Mouse (Mus musculus): ENCODE results near the gene Pde1b.

Pde1b gene

DNA sequence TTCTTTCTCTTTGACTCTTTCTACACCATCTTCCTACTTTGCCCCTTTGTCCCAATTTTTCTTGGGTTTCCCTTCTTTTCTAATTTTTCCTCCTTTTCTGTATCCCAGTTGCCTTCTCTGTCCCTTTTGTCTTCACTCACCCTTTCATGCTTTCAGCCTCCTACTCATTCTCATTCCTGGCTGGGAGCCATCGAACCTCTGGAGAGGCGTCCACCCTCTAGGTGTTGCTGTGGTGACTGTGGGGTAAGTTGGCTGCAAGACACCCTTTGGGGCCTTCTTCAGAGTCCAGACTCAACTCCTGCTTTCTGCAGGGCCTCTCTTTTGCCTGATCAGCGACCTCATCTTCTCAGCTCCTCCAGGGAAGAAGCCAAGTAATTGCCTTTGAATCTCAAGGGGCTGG lies 6.5 kb downstream of the Pde1b start:
- DNase-seq (ENCODE audit: low spot score), result no peak

DNA sequence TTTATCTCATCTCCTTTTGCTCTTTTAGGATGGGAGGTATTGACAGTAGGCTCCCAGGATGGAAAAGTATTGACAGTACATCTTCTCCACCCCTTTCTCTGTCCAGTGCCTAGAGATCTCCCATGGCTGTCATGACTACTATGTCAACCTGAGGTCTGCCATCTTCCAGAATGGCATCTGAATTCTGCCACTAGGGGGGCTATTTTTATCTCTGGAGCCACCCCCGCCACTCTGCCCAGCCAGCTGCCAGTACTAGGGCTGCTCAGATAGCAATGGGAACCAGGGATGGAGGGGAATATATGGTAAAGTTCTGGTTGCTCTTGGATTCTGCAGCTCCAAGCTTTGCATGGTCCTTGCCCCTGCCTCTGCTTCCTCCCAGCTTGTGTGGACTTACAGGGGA lies 8.8 kb downstream of the Pde1b start:
- no peak for DNase-seq (ENCODE audit: low spot score)

DNA sequence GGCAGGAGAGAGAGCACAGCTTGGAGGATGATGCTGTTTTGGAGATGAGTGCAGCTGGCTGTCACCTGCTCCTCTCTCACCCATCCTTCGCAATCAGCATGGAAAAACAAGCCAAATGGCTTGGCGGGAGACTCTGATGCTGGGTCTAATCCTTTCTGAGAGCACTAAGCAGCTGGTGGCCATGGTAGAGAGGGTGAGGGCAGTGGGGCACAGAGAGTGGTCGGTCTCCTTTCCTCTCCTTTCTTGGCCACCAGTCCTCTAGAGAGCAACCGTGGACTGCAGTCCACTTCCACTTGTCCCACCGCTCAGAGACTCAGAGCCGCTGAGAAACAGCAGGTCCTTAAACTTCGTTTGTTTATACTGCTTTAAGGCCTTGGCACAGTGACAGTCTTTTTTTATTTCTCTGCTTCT lies 10.8 kb downstream of the Pde1b start:
- no peak for DNase-seq (ENCODE audit: low spot score)

DNA sequence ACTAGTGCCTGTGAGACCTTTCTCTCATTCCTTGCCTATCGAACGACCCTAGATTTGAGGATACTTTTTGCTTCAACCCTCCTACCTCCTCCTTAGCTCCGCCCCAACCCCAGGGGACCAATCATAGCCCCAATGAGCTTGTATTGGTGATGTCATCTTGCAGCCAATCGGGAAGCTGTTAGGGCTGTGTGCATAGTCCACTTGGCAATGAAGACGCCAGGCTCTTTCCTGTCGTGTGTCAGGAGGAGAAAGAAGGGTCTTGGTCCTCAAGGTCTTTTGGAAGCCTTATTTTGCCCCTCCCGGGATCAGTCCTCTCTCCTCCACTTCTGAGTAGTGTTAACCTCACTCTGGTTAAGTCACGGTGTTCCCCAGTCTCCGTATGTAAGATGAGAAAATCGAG lies 11.3 kb downstream of the Pde1b start:
- DNase-seq (ENCODE audit: low spot score), result peak; percentile 60

DNA sequence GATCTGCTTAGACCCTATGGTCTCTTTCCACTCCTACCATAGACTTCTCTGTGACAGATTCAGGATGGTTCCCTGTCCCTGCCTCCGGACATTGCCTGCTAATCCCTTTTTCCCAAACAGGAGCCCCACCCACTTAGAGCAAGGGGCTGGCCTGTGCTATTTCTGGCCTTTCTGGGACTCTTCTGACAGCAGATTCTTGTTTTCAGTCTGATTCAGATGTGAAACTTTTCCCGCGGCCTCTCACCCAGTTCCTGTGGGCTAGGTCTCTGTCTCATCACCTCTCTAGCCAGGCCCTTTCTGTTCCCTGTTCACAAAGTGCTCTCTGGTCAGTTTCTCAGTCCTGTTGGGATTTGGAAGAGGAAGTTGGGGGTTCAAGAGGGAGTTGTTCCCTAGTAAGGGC lies 12.1 kb downstream of the Pde1b start:
- DNase-seq (ENCODE audit: low spot score), result no peak

DNA sequence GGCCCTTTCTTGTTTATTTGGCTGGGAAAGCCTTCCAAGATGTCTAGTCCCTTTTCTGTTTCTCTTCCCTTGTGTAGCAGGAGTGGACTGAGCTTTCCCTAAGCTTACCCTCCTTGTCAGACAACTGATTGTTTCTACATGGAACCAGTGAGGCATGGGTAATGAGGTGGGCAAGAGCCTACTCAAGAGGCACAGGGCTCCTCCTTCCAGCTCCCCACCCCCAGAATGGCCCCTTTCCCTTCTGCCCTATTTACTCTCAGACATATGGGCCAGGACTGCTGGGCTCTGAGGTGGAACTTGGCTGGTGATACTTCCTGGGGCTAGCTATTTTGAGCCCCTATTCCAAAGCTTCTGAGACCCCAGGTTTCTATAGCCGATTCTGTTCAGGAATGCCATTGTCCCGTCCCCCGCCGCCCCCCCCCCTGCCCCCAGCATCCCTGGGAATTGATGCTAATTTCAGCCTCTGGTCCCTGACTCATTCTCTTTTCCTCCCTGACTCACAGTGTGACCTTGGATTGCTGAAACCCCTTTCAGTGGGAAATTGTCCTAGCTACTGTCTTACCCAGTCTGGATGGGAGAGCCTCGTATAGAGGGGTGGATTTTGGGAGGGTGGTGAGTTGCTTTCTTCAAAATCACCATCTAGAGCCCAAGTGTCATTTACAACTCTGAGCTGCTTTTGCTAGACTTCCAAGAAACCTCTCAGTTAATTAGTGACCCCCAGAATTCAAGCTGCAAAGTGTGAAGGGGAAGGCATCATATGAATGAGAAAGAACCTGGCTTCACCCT lies 16.0 kb downstream of the Pde1b start:
- no peak for DNase-seq (ENCODE audit: low spot score)

DNA sequence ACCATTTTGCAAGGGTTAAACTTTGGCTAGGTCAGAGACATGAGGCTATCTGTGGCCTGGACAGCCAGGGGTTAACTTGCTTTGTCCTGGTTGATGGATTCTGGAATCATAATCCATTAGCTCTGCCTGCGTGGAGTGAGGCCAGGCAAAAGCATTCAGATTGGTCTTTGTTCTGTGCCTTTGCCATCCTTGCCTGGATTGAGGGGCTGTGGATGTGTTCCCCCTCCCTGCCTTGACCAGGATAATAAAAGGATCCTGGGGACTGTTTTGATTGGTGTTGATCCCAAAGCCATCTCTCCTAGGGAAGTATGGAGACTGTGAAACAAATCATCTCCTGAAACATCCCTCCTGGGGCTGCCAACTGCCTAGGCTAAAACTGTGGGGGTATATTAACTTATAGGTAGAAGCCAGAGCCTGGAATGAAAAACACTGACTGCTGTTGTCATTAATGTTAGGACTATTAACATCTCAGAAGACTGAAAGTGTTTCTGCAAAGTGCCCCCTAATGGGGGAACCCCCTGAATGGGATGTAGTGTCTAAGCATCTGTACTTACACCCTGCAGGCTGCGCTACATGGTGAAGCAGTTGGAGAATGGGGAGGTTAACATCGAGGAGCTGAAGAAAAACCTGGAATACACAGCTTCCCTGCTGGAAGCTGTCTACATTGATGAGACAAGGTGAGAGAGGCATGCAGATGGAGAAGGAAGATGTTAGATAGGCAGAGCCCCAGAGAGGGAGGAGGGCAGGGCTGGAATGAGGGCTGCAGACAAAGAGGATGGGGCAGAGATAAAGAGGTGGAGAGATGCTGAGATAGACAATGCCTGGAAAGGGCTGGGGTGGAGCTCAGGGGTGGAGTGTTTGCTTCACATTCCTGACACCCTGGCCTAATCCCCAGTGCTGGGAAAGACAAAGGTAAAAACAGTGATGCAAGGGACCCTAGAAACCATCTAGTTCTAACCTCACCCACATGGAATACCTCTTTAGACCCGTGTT lies 16.8 kb downstream of the Pde1b start:
- DNase-seq (ENCODE audit: low spot score), result no peak

DNA sequence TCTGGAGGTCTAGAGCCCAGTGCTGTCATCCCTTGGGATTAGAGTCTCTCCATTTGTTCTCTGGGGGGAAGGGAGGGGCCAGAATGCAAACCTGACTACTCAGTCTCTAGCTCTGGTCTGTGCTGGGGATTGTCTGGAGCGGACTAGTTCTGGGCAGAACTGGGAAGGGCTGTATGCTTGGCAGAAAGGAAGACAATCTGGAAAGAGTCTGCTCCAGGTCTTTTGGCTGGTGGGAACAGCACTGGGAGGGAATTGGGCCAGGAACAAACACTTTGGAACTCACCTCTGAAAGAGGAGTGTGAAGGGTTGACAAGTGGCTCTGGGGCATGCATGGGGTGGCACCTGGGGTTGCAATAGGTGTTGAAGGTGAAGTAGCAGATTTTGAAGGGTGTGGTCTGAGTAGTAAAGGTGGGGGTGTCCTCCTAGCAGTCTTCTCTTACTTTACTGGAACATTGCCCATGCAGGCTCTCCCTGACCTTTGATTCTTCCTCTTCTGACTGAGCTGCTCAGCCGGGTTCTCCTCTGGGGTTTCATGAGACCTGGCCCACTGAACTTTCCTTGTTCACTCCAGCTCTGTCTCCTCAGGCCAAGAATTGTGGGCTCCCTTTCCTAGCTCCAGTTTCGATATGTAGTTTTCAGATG lies 19.7 kb downstream of the Pde1b start:
- no peak for DNase-seq (ENCODE audit: low spot score)

DNA sequence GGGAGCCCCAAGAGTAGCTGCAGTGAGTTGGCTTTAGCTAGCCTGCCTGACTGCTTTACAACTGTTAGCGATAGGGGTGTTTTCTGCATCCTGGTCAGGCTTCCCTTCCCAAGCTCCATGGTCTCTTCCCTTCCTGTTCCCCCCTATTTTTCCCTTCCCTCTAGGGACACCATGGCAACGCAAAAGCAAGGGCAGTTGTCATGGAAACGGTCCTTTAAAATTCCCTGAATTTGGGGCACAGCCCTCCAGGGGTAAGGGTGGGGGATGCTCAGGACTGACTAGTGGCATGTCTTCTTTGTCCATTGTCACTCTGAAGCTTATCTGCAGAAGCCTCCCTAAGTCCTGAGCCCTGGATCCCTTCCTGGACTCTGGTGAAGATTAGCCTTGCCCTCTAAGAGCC lies 20.3 kb downstream of the Pde1b start:
- no peak for DNase-seq (ENCODE audit: low spot score)

DNA sequence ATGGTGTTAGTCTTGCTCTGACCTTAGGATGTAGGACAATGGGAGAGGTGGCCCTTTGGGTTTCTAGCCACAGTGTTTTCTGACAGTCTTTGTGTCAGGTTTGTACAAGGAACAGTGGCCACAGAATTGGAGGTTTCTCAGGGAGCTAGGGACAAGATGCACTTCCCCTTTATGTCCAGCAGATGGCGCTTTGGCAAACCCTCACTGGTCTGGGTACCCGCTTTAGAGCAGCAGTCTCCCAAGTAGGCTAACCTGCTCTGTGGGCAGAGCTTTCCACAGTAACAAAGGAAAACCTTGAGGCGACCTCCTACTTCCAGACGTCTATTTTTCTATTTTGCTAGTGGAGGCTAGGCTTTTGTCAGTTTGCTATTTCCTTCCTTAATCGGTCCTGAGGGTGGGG lies 27.5 kb downstream of the Pde1b start:
- peak; percentile 14 for DNase-seq (ENCODE audit: low spot score)

DNA sequence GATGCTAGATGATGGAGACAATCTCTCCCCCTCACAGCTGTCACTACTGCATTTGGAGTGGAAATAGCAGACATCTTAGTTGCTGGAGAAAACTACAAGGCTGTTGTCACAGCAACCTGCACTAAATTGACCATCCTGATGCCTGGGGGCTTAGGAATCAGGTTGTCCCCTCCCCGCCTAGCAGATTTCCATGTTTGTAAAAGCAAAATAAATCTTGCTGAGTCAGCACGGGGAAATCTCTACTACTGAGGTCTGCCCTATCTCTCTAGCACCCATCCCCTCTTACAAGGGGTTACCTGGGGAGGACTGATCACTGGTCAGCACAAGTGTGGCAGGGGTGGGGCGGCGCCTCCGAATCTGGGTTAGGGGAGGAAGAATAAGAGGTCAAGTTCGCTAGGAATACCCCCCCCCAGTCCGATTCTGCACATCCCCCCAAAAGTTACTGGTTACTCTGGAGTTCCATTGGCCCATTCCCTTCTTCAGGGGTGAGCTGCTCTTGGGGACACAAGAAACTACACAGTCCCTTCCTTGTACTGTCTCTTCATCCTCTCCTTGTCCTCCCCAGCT lies 31.3 kb downstream of the Pde1b start:
- DNase-seq (ENCODE audit: low spot score), result no peak

DNA sequence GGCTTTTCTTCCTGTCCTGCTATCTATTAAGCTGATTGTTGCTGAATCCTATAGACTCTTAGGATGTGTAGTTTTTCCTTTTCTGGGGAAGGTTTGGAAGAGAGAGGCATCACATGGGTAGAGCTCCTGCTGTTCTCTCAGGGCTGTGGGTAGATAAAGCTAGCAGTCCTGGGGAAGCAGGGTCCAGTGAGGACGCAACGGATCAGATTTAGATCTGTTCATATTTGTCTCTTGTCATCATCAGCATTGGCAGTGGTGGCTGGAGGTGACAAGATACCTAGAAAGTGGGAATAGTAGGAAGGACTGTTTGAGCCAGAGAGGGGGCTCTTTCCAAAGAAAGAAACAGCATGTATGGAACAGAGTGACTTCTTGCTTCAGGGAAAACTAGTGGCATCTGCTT lies 32.2 kb downstream of the Pde1b start:
- DNase-seq (ENCODE audit: low spot score), result no peak

DNA sequence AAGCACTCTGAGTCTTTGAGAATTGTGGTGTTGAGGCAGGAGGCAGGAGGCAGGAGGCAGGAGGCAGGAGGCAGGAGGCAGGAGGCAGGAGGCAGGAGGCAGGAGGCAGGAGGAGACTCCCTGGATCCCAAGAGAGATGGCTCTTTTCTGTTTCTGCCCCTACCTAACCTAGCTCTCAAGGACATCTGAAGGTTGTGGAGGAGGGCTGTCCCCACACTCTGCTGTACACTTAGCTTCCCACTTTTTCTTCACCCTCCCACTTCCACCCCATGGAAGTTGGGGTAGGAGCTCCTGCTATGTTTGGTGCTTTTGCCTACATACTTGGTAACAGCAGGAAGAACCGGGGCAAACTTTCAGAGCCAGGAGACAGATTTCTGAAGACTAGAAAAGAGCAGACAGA lies 33.0 kb downstream of the Pde1b start:
- no peak for DNase-seq (ENCODE audit: low spot score)

DNA sequence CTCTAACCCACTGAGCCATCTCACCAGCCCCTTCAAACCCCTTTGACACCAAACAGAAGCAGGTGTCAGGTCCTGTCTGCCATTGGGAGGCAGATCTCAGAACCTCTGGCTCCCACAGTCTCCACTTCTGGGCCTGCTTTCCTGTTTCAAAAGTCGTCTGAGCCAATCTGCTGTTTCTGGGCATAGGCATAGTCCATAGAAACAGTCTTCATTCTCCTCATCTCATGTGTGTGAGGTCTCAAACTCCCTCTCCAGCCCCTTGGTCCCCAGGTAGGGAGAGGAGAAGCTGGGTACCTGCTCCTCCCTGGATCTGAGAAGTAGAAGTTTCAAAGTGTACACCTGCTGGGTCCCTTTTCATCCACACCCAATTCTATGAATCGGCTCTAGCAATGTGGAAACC lies 33.6 kb downstream of the Pde1b start:
- no peak for DNase-seq (ENCODE audit: low spot score)

DNA sequence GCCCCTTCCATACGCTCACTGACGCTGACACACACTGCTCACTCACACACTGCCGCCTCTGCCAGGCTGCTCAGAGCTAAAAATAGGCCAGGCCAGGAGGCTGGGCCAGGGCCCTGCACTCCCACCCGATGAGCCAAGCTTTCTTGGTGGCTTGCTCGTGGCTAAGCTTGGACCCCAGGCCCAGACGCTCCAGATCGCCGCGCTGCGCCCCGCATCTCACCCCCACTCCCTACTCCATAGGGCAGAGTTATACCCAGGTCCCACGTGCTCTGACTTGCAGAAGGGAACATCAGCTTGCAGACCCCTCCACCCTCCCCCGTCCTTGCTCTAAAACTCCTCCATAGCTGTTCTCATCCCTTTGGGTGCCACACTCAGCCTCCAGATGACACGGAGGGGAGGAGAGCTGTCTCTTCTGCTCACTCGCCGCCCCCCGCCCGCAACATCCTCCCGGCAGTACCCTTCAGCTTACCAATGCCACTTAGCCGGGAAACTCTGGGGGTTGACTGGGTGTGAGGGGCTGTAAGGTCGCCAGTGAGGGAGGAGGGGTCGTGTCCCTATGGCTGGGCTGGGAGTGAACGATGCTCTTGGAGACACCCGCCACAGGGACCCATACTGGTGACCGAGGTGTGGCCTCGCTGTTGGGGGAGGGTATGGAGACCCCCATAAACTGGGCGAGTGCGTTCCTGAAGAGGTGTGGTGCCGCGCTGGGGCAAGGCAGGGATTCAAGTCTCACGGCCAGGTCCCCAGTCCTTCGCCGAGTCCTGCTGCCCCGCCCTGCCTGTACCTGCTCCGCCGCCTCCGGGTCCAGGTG lies 34.4 kb downstream of the Pde1b start:
- no peak for DNase-seq (ENCODE audit: low spot score)

DNA sequence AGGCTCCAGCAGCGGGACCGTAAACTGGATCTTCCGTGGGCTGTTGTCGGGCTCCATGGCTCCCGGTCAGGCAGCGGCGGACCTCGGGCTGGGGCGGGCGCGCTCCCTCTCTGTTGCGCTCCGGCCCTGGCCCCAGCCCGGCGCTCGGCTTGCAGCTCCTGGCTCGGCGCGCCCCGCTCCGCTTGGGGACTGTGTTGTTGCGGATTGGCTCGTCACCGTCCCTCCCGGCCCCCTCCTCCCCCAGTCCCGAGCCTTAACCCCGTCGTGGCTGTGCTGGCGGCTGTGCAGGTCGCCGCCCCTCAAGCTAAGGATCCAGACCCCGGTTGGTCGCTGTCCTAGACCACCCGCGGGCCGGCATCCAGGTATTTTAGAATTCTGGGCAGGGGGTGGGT lies 35.0 kb downstream of the Pde1b start, which contains the start of gene Ppp1r1a:
Gene Ppp1r1a (minus strand): TSS at position 182 of the 392 bp plus-strand sequence.
- no peak for DNase-seq (ENCODE audit: low spot score)

DNA sequence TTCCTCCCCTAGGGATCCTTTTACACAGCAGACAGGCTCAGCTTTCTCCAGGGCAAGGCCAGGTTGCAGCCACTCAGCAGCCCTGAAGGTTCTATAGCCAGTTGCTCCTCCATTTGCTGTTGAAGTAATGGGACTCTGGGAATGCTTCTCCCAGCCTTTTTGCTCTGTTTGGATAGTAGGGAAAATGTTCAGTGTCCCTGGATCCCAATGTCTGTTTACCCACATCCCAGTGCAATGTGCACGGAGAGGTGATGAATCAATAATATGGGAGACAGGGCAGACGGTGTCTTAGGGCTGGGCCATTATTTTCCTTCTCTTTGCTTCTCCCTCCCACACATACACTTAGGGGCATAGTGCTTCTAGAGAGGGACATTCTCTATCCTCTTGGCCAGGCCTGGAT lies 36.4 kb downstream of the Pde1b start:
- DNase-seq (ENCODE audit: low spot score), result no peak

DNA sequence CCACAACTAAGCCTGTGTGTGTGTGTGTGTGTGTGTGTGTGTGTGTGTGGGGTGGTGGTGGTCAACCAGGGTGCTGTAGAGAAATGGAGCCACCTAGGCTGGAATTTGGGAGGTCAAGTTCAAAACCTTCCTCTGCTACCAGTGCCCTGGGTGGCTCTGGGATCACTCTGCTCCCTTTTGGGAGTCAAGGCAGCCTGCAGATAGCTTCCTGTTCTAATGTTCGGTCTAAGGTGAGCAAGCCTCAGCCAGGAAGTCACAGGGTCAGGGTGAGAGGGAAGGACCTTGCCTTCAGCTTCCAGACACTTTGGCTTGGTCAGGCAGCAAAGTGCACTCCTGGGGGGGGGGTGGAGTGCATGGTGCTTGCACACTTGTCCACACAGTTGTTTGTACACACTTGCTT lies 37.8 kb downstream of the Pde1b start:
- DNase-seq (ENCODE audit: low spot score), result no peak

DNA sequence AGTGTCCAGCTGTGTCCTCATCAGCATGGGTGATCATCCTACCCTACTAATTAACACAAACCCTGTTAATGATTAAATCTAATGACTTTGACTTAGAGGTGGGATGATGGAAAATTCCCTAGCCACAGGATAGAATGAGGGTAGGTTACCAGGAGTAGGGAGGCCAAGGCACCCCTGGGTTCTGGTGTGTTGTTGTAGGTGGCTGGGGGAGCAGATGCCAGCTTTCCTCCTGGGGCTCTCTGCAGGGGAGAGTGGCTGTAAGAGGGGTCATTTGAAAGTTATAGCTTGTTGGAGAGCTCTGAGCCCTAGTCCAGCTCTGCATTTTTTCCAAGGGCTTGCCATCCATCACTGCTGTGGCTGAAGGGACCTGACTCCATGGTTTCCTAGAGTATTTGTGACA lies 39.7 kb downstream of the Pde1b start:
- DNase-seq (ENCODE audit: low spot score), result no peak

DNA sequence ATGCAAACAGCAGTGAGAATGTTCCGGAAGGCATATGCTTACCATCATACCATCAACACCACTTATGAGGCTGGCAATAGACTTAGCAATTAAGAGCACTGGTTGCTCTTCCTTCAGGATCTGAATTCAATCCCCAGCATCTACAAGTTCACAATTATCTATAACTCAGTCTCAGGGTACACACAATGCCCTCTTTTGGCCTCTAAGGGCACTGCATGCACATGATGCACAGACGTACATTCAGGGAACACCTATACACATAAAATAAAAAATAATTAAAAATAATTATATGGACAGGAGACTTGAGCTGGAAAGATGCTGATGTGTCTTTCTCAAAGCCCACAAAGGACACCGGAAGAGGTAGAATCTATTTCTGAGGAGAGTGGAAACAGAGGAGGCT lies 45.1 kb downstream of the Pde1b start:
- no peak for DNase-seq (ENCODE audit: low spot score)

DNA sequence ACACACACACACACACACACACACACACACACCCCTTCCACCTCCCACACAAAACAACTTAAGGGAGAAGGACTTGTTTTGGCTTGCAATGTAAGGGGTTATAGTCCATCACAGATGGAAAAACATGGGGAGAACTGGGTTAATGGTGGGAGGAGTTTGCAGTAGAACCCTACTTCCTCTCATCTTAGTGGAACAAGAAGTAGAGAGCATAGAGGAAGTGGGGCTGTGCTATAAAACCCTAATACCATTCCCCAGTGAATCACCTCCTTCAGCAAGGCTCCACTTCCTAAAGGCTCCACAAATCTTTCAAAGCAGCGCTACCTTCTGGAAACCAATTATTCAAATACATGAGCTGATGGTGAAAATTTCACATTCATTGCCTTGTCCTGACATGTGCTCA lies 46.6 kb downstream of the Pde1b start:
- no peak for DNase-seq (ENCODE audit: low spot score)

All from ovary, adult 18-20 months (tissue).